ENCODE assay signal across 8 mouse cellular contexts in the genomic region with DNA sequence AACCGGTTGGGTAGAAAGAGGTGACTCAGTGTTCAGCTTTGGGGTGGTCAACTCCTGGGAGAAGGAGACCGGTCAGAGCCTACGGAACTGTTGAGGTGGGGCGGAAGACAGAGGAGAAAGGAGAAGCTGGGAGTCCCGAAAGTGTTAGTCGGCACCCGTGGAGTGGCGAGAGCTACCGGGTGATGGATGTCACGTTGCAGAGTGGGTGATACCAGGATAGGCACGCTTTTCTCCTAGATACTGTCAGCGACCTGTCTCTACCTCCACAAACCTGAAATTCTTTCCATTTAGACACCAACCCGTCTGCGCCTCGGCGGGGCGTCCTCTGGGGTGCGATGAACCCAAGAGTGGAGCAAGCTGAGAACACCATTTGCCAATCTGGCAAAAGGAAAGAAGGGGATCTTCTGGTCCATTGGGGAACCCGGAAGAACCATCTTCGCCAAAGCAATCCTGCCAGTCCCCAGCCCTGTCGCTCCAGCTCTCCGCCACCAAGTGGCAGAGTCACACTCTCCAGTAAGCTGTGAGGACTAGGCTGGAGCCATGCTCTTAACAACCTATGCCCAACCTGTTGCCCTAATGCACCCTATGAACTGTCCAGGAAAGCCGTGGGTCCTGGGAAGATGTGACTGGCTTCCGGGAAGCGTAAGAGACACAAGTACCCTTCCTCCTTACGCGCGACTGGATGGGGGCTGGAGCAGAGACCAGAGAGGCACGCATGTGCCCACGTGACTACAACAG. TPM values are rescaled to one million over a fixed set of nuclear protein-coding genes. Genes with fewer than 3 reads are reported as not detected.
A peak's percentile ranks its signal among the peaks of the same experiment; 100 is the strongest.
DNase-seq lines count a peak whose midpoint lies in the region; ATAC-seq and TF ChIP-seq lines count a peak whose summit lies in the region.

A gene (minus strand): TSS at position 628 of the 738 bp plus-strand sequence.

- no peak for TF ChIP-seq EP300 in lung, postnatal 0 days (IDR thresholded peaks at IDR 0.05)

- H3K4me3 ChIP-seq in lung, embryonic 15.5 days, result peak within 1 kb of the TSS; percentile 19
- H3K4me3 ChIP-seq in embryonic facial prominence, embryonic 15.5 days (replicated peaks), result peak within 1 kb of the TSS; percentile 28
- H3K4me3 ChIP-seq in intestine, embryonic 15.5 days (replicated peaks), result peak within 1 kb of the TSS; percentile 24; the same call in 1 of the 2 replicates
- H3K4me3 ChIP-seq in lung, postnatal 0 days (ENCODE audit: low read depth, low read length), result peak within 1 kb of the TSS; percentile 17
- H3K4me3 ChIP-seq in stomach, embryonic 15.5 days (replicated peaks), result peak within 1 kb of the TSS; percentile 12; the same call in 1 of the 2 replicates

- DNase-seq in lung, postnatal 25 days (ENCODE audit: low spot score), result no peak
- DNase-seq in lung, postnatal 0 days (ENCODE audit: low spot score), result peak; percentile 49
- no peak for DNase-seq in frontal cortex, adult 2 months (ENCODE audit: extremely low spot score in 1 of 2, low spot score in 1 of 2)
- no peak for DNase-seq in frontal cortex, postnatal 36 days (ENCODE audit: low spot score in 2 of 2)

- ATAC-seq in lung, embryonic 15.5 days (ENCODE audit: borderline replicate concordance, extremely low read depth, low FRiP score, low TSS enrichment), result peak; percentile 66; the same call in 1 of the 2 replicates
- no peak for ATAC-seq in embryonic facial prominence, embryonic 15.5 days (ENCODE audit: insufficient number of reproducible peaks, low FRiP score, low TSS enrichment, low read depth)
- ATAC-seq in intestine, embryonic 15.5 days, result peak; percentile 85
- peak; percentile 84 for ATAC-seq in lung, postnatal 0 days
- ATAC-seq in stomach, embryonic 15.5 days (ENCODE audit: insufficient read depth, low FRiP score, low read depth), result peak; percentile 80

- H3K27ac ChIP-seq in lung, embryonic 15.5 days, result no peak within 1 kb of the TSS
- no peak within 1 kb of the TSS for H3K27ac ChIP-seq in embryonic facial prominence, embryonic 15.5 days (replicated peaks)
- no peak within 1 kb of the TSS for H3K27ac ChIP-seq in intestine, embryonic 15.5 days
- no peak within 1 kb of the TSS for H3K27ac ChIP-seq in lung, postnatal 0 days (ENCODE audit: low read length)
- no peak within 1 kb of the TSS for H3K27ac ChIP-seq in stomach, embryonic 15.5 days

- peak within 1 kb of the TSS; percentile 49 for H3K4me2 ChIP-seq in lung, embryonic 15.5 days
- peak within 1 kb of the TSS; percentile 47 for H3K4me2 ChIP-seq in embryonic facial prominence, embryonic 15.5 days (replicated peaks)
- peak within 1 kb of the TSS; percentile 48 for H3K4me2 ChIP-seq in intestine, embryonic 15.5 days (replicated peaks)
- H3K4me2 ChIP-seq in lung, postnatal 0 days (replicated peaks; ENCODE audit: low read depth, low read length), result peak within 1 kb of the TSS; percentile 20
- H3K4me2 ChIP-seq in stomach, embryonic 15.5 days, result peak within 1 kb of the TSS; percentile 40

- no peaks in the 10 kb centered on the region for H3K9me3 ChIP-seq in lung, embryonic 15.5 days
- no peaks in the 10 kb centered on the region for H3K9me3 ChIP-seq in embryonic facial prominence, embryonic 15.5 days (replicated peaks)
- H3K9me3 ChIP-seq in intestine, embryonic 15.5 days, result no peaks in the 10 kb centered on the region
- H3K9me3 ChIP-seq in lung, postnatal 0 days (ENCODE audit: low read length), result no peaks in the 10 kb centered on the region
- no peaks in the 10 kb centered on the region for H3K9me3 ChIP-seq in stomach, embryonic 15.5 days

- no peak within 1 kb of the TSS for H3K9ac ChIP-seq in lung, embryonic 15.5 days
- no peak within 1 kb of the TSS for H3K9ac ChIP-seq in embryonic facial prominence, embryonic 15.5 days
- H3K9ac ChIP-seq in intestine, embryonic 15.5 days, result no peak within 1 kb of the TSS
- H3K9ac ChIP-seq in lung, postnatal 0 days (replicated peaks; ENCODE audit: low read depth), result no peak within 1 kb of the TSS
- H3K9ac ChIP-seq in stomach, embryonic 15.5 days, result no peak within 1 kb of the TSS

- H3K36me3 ChIP-seq in lung, embryonic 15.5 days, result no peaks in the 10 kb centered on the region
- no peaks in the 10 kb centered on the region for H3K36me3 ChIP-seq in embryonic facial prominence, embryonic 15.5 days
- no peaks in the 10 kb centered on the region for H3K36me3 ChIP-seq in intestine, embryonic 15.5 days
- no peaks in the 10 kb centered on the region for H3K36me3 ChIP-seq in lung, postnatal 0 days (ENCODE audit: insufficient read depth, low read length)
- no peaks in the 10 kb centered on the region for H3K36me3 ChIP-seq in stomach, embryonic 15.5 days

- TF ChIP-seq CTCF in lung, postnatal 0 days (IDR thresholded peaks at IDR 0.05), result peak; percentile 69

- peaks cover 12% of the 10 kb centered on the region for H3K4me1 ChIP-seq in lung, embryonic 15.5 days
- peaks cover 16% of the 10 kb centered on the region for H3K4me1 ChIP-seq in embryonic facial prominence, embryonic 15.5 days
- peaks cover 9% of the 10 kb centered on the region for H3K4me1 ChIP-seq in intestine, embryonic 15.5 days (replicated peaks)
- peaks cover 7% of the 10 kb centered on the region for H3K4me1 ChIP-seq in lung, postnatal 0 days (ENCODE audit: insufficient read depth, low read depth, low read length)
- no peaks in the 10 kb centered on the region for H3K4me1 ChIP-seq in stomach, embryonic 15.5 days

- H3K27me3 ChIP-seq in lung, embryonic 15.5 days, result peaks cover 96% of the 10 kb centered on the region
- H3K27me3 ChIP-seq in embryonic facial prominence, embryonic 15.5 days, result peaks cover 89% of the 10 kb centered on the region
- peaks cover 87% of the 10 kb centered on the region for H3K27me3 ChIP-seq in intestine, embryonic 15.5 days (replicated peaks)
- H3K27me3 ChIP-seq in lung, postnatal 0 days (replicated peaks; ENCODE audit: insufficient read depth, low read length), result peaks cover 86% of the 10 kb centered on the region
- peaks cover 91% of the 10 kb centered on the region for H3K27me3 ChIP-seq in stomach, embryonic 15.5 days (replicated peaks)

- under 1% methylated on average over 30 of the region's 30 CpGs for WGBS in lung, embryonic 15.5 days
- under 1% methylated on average over 30 of the region's 30 CpGs for WGBS in embryonic facial prominence, embryonic 15.5 days
- WGBS in intestine, embryonic 15.5 days, result 1% methylated on average over 30 of the region's 30 CpGs
- 2% methylated on average over 30 of the region's 30 CpGs for WGBS in lung, postnatal 0 days
- 2% methylated on average over 30 of the region's 30 CpGs for WGBS in stomach, embryonic 15.5 days

RNA-seq across cellular contexts. Expression of the gene that starts here (rescaled TPM):
- not detected in 2 replicates for polyA plus RNA-seq in lung, embryonic 15.5 days (2015; fragmentation: Nextera tagmentation; extraction: Ambion mirVana)
- 0.56 and 0.65 TPM in 2 replicates for polyA plus RNA-seq in embryonic facial prominence, embryonic 15.5 days (2015; fragmentation: Nextera tagmentation; extraction: Ambion mirVana)
- not detected in 2 replicates for polyA plus RNA-seq in intestine, embryonic 15.5 days (2015; fragmentation: Nextera tagmentation; extraction: Ambion mirVana)
- polyA plus RNA-seq in lung, postnatal 0 days (2015; fragmentation: Nextera tagmentation; extraction: Ambion mirVana), result not detected in 2 replicates
- not detected in 2 replicates for polyA plus RNA-seq in stomach, embryonic 15.5 days (2015; fragmentation: Nextera tagmentation; extraction: Ambion mirVana)
- polyA plus RNA-seq in frontal cortex, adult 2 months (2012; rRNA removed), result not detected in 2 replicates

Comparison
In these comparisons a context has a peak if more than half of its experiments do, and no peak if none do; other contexts are left out.
1. Peak in ATAC-seq, H3K4me3 ChIP-seq and H3K4me2 ChIP-seq in lung, embryonic 15.5 days; RNA of the gene not detected or under 1 TPM.
2. Peak in ATAC-seq, H3K4me3 ChIP-seq and H3K4me2 ChIP-seq in intestine, embryonic 15.5 days; RNA of the gene not detected or under 1 TPM.
3. Peak in DNase-seq, ATAC-seq, H3K4me3 ChIP-seq and H3K4me2 ChIP-seq in lung, postnatal 0 days; RNA of the gene not detected or under 1 TPM.
4. Peak in ATAC-seq, H3K4me3 ChIP-seq and H3K4me2 ChIP-seq in stomach, embryonic 15.5 days; RNA of the gene not detected or under 1 TPM.